Mouse (Mus musculus): ENCODE results near the gene Hmga1.

GRCm38 (mm10) chr17:27549234-27549633, 7.1 kb upstream of the Hmga1 start:
- TF ChIP-seq CTCF (IDR thresholded peaks at IDR 0.05; ENCODE audit: low read depth, low read length) (no peak), POLR2A (IDR thresholded peaks at IDR 0.05; ENCODE audit: extremely low read depth, insufficient read depth, low read length) (no peak)
